Mouse (Mus musculus): Measurements from ENCODE around the gene Lhfpl4. TPM values are rescaled to one million over a fixed set of nuclear protein-coding genes. Genes with fewer than 3 reads are reported as not detected.

The Lhfpl4 gene
- polyA plus RNA-seq, 1 experiment from 2014 or later = 0.70 TPM

DNA sequence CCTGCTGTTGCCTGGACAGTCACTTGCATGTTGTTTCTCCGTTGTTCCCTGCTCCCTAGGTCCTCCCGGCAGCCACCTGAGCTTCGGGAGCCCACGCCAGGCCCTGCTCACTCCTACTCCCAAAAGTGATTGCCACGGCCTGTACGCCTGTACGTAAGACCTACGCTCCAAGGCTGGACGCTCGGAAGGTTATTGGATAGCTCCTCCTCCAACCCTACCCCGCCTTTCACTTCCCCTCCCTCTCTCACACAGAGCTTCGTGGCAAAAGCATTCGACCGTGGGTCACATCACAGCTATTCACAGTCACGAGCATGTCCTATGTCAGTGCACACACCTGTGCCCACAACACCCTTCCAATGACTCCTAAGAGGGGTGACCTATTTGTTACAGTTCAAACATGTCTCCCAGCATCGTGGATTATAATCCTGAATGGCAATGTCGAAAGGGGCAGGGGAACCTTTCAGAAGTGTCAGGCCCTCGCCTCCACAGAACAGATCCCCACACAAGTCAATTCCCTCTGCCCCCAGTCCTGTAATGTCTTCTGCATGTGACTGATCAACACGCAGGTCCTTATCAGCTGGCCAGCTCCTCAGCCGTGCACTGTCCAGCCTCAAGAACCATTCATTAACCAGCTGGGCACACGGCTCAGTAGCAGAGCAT lies 10.2 kb downstream of the Lhfpl4 start:
- no peak overlapping the region for H3K27ac ChIP-seq
- H3K9ac ChIP-seq = no peak overlapping the region
- H3K4me1 ChIP-seq = no peaks in the 10 kb centered on the region
- H3K27me3 ChIP-seq (replicated peaks) = no peaks in the 10 kb centered on the region
- H3K4me3 ChIP-seq = no peak overlapping the region
- H3K36me3 ChIP-seq = no peaks in the 10 kb centered on the region
- H3K9me3 ChIP-seq (replicated peaks) = no peaks in the 10 kb centered on the region
- WGBS (ENCODE audit: insufficient replicate concordance) = 65% methylated on average over 21 of the region's 21 CpGs
- no peak for ATAC-seq
- no peak overlapping the region for H3K4me2 ChIP-seq

DNA sequence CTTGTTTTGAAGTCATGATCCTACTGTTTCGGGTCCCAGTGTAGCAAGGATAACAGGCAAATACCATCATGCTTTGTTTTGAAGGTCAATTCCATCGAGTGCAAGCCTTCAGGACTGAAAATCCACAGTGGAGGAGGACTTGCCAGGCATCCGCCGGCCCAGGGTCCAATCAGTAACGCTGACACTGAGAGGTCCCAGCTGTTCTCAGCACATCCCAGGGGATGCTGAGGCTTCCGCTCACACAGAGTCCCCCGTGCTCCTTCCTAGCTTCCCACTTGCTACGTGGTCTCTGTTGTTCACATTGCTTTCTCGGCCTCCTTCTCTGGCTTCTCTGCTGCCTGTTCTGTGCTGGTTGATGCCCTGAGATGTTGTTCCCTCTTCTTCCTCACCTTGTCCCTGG lies 11.0 kb downstream of the Lhfpl4 start:
- Histone ChIP-seq H3K36me3 (no peaks in the 10 kb centered on the region), H3K9me3 (replicated peaks) (no peaks in the 10 kb centered on the region), H3K4me1 (no peaks in the 10 kb centered on the region), H3K4me3 (no peak overlapping the region), H3K27me3 (replicated peaks) (no peaks in the 10 kb centered on the region; the same call in 1 of the 2 replicates), H3K4me2 (no peak overlapping the region), H3K9ac (no peak overlapping the region), H3K27ac (no peak overlapping the region)
- no peak for ATAC-seq
- 58% methylated on average over 9 of the region's 9 CpGs for WGBS (ENCODE audit: insufficient replicate concordance)

DNA sequence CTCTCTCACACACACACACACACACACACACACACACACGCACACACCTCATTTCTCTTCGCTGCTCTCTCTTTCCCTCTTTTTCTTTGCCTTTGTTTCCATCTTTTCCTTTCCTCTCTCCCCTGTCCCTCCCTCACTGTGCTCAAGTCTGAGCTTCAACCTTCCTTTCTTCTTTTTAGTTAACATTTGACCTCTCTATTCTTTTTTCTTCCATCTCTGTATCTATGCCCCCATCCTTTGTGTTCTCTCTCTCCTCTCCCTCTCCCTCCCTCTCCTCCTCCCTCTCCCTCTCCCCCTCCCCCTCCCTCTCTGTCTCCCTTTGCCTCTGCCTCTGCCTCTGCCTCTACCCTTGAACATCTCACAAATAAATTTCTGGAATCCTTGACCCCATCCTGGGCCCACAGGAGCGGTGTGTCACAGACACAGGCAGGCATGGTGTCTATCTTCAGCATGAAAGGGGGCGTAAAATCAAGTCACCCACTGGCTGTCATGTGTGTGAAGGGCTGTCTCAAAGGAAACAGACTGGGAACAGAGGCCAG lies 15.9 kb downstream of the Lhfpl4 start:
- Histone ChIP-seq H3K4me1 (no peaks in the 10 kb centered on the region), H3K4me2 (no peak overlapping the region), H3K9ac (no peak overlapping the region), H3K9me3 (replicated peaks) (no peaks in the 10 kb centered on the region), H3K4me3 (no peak overlapping the region), H3K36me3 (no peaks in the 10 kb centered on the region), H3K27ac (no peak overlapping the region), H3K27me3 (replicated peaks) (peaks cover 4% of the 10 kb centered on the region; the same call in 1 of the 2 replicates)
- WGBS (ENCODE audit: insufficient replicate concordance) = 35% methylated on average over 4 of the region's 4 CpGs
- ATAC-seq = no peak

DNA sequence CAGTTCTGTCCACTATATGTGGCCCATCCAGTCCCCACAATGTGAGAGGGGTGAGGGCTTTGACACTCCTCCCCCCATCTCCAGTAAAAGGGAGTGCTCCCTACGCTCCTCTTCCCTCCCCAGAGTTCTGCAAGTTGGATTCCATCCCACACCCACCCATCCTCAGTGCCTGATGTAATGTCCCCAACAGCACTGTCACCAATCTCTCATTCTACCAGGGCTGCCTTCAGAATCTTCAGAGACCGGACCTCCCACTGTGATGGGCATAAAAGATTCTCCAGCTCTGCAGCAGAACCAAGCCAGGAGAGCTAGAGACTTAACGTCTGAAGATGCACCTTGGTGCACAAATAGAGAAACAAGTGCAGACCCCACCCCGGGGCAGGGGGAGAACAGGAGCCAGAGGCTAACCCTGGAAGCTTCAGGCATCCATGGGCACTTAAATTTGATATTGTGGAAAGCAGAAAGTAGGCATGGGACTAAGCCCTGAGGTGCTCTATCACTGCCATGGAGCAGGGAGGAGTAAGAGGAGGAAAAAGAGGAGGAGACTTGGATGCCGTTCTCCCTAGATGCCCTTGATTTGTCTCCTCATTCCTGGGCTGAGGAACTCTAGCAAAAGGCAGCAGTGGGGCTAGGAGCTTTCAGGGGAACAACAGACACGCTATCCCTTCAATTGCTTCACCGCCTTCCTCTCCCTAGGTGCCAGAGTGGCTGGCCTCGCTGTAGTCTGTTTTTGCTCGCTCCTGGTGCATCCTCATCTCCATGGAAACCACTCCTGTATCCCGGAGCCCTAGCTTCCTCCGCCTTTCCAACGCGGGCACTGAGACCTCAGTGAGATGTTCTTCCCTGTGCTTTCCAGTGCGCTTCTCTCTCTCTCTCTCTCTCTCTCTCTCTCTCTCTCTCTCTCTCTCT lies 16.6 kb downstream of the Lhfpl4 start:
- Histone ChIP-seq H3K9ac (no peak overlapping the region), H3K9me3 (replicated peaks) (no peaks in the 10 kb centered on the region), H3K4me2 (no peak overlapping the region), H3K27ac (no peak overlapping the region), H3K4me1 (no peaks in the 10 kb centered on the region), H3K4me3 (no peak overlapping the region), H3K36me3 (no peaks in the 10 kb centered on the region), H3K27me3 (replicated peaks) (peaks cover 4% of the 10 kb centered on the region; the same call in 1 of the 2 replicates)
- WGBS (ENCODE audit: insufficient replicate concordance) = 23% methylated on average over 14 of the region's 14 CpGs
- ATAC-seq = no peak

DNA sequence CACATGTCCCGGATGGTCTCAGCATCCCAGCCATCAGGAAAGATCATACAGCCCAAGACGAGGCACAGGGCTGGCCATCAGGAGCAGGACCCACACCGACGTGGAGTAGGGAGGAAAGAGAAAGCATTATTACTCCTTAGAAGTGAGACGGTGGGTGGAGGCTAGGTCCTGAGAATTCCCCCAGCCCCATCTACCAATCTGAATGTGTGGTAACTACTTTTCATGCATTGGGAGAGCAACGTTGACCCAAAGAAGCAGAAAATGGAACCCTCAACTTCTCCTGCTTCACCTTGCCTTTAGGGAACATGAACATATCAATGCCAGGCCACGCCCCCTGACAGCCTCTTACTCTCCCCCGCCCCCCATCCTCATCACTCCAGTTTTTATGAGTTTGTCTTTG lies 18.6 kb downstream of the Lhfpl4 start:
- Histone ChIP-seq H3K27ac (no peak overlapping the region), H3K27me3 (replicated peaks) (peaks cover 10% of the 10 kb centered on the region; the same call in 1 of the 2 replicates), H3K36me3 (no peaks in the 10 kb centered on the region), H3K4me1 (no peaks in the 10 kb centered on the region), H3K4me2 (no peak overlapping the region), H3K9me3 (replicated peaks) (no peaks in the 10 kb centered on the region), H3K9ac (no peak overlapping the region), H3K4me3 (no peak overlapping the region)
- ATAC-seq = no peak
- 75% methylated on average over 8 of the region's 8 CpGs for WGBS (ENCODE audit: insufficient replicate concordance)

DNA sequence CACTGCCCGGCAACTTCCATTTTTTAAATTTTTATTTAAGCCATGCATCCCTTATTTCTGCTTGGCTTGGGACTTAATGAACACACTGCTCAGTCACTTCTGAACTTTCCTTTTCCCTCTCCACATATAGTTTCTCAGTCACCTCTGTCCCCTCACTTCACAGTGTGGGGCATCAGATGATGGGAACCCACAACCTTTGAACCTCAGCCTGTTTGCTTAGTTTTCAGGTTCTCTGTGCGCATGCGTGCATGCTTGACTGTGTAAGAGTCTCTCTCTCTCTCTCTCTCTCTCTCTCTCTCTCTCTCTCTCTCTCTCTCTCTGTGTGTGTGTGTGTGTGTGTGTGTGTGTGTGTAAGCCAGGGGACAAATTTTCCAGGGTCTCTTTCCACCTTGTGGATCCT lies 19.7 kb downstream of the Lhfpl4 start:
- Histone ChIP-seq H3K36me3 (no peaks in the 10 kb centered on the region), H3K9me3 (replicated peaks) (no peaks in the 10 kb centered on the region), H3K4me2 (no peak overlapping the region), H3K4me1 (no peaks in the 10 kb centered on the region), H3K9ac (no peak overlapping the region), H3K27me3 (replicated peaks) (peaks cover 12% of the 10 kb centered on the region; the same call in 1 of the 2 replicates), H3K4me3 (no peak overlapping the region), H3K27ac (no peak overlapping the region)
- no peak for ATAC-seq
- whole genome bisulfite sequencing (ENCODE audit: insufficient replicate concordance) = 80% methylated on average over 3 of the region's 3 CpGs

DNA sequence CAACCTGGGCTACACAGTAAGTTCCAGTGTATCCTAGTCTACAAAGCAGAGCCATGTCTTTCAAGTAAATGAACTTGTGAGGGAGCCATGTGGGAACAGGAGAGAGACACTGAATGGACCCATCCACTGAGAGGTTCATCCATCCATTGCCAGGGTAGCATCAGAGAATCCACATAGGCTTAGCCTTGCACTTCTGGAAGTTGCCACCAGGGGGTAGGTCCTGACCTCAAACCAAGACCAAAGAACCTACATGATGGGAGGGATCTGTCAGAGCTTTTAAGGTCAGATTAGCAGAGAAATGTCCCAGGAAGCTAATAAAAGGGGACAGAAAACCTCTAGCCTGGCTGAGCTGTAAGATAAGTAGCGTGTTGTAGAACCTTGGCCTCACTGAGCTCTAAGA lies 22.6 kb downstream of the Lhfpl4 start:
- no peak overlapping the region for H3K27ac ChIP-seq
- H3K4me3 ChIP-seq = no peak overlapping the region
- no peaks in the 10 kb centered on the region for H3K9me3 ChIP-seq (replicated peaks)
- H3K27me3 ChIP-seq (replicated peaks) = 0 out of 2 replicates have a peak, but pooled peaks cover 7% of the 10 kb centered on the region
- H3K9ac ChIP-seq = no peak overlapping the region
- 40% methylated on average over 1 of the region's 1 CpGs for WGBS (ENCODE audit: insufficient replicate concordance)
- H3K4me1 ChIP-seq = no peaks in the 10 kb centered on the region
- no peak overlapping the region for H3K4me2 ChIP-seq
- H3K36me3 ChIP-seq = no peaks in the 10 kb centered on the region
- no peak for ATAC-seq

DNA sequence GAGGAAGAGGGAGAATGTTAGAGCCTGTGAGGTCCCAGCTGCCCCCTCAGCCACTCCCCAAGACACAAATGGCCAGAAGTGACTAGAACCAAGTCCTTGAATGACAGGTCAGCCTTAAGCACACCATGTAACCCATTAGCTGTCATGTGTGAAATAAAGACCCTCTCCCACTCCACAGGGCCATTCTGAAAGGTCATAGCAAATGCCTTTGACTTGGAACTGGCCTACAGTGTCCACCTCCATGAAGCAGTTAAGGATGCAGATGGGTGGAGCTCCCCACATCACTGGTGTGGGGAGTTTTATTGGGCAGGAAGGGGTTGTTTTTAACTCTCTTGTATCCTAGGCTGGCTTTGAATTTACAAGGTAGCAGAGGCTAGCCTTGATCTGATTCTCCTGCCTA lies 23.2 kb downstream of the Lhfpl4 start:
- Histone ChIP-seq H3K27me3 (replicated peaks) (0 out of 2 replicates have a peak, but pooled peaks cover 7% of the 10 kb centered on the region), H3K4me3 (no peak overlapping the region), H3K27ac (no peak overlapping the region), H3K36me3 (no peaks in the 10 kb centered on the region), H3K9me3 (replicated peaks) (no peaks in the 10 kb centered on the region), H3K4me2 (no peak overlapping the region), H3K9ac (no peak overlapping the region), H3K4me1 (no peaks in the 10 kb centered on the region)
- no peak for ATAC-seq

DNA sequence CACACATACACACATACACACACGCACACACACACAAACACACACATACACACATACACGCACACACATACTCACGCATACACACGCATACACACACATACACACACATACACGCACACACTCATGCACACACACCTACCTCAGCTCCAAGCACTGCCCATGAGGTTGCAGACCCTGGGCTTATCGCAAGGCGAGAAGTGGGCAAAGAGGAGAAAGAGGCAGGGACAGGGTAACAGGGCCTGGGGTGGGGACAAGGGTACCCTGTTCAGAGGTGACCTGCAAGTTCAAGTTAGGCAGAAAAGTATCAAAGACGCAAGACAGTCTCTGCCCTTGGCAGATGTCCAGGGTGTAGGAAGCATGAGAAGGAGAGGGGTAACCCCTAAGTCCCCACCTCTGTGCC lies 24.5 kb downstream of the Lhfpl4 start:
- Histone ChIP-seq H3K27ac (no peak overlapping the region), H3K27me3 (replicated peaks) (0 out of 2 replicates have a peak, but pooled peaks cover 7% of the 10 kb centered on the region), H3K4me1 (no peaks in the 10 kb centered on the region), H3K36me3 (no peaks in the 10 kb centered on the region), H3K9ac (no peak overlapping the region), H3K4me2 (no peak overlapping the region), H3K9me3 (replicated peaks) (no peaks in the 10 kb centered on the region), H3K4me3 (no peak overlapping the region)
- WGBS (ENCODE audit: insufficient replicate concordance) = 86% methylated on average over 8 of the region's 8 CpGs
- ATAC-seq = no peak

DNA sequence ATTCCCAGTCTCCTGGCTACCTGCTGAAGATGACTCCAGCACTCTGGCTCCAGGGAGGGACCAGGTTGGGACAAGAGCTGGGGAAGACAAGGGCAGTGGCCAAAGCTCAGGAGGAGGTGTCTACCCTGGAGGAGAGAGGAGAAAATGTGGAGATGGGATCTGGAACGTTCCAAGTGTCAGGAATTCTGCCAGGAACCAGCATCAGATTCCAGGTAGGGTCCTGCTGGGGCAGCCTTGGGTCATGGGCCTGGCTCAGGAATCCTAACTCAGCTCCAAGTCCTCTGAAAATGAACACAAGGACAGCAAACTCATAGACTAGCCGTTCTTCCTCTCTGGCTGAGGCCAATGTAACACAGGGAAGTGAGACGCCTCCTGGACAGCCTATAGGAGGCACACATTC lies 25.3 kb downstream of the Lhfpl4 start:
- ATAC-seq = no peak
- H3K9ac ChIP-seq = no peak overlapping the region
- no peaks in the 10 kb centered on the region for H3K4me1 ChIP-seq
- no peaks in the 10 kb centered on the region for H3K9me3 ChIP-seq (replicated peaks)
- H3K4me3 ChIP-seq = no peak overlapping the region
- 47% methylated on average over 3 of the region's 3 CpGs for WGBS (ENCODE audit: insufficient replicate concordance)
- no peaks in the 10 kb centered on the region for H3K36me3 ChIP-seq
- no peak overlapping the region for H3K27ac ChIP-seq
- no peak overlapping the region for H3K4me2 ChIP-seq
- H3K27me3 ChIP-seq (replicated peaks) = 0 out of 2 replicates have a peak, but pooled peaks cover 7% of the 10 kb centered on the region

DNA sequence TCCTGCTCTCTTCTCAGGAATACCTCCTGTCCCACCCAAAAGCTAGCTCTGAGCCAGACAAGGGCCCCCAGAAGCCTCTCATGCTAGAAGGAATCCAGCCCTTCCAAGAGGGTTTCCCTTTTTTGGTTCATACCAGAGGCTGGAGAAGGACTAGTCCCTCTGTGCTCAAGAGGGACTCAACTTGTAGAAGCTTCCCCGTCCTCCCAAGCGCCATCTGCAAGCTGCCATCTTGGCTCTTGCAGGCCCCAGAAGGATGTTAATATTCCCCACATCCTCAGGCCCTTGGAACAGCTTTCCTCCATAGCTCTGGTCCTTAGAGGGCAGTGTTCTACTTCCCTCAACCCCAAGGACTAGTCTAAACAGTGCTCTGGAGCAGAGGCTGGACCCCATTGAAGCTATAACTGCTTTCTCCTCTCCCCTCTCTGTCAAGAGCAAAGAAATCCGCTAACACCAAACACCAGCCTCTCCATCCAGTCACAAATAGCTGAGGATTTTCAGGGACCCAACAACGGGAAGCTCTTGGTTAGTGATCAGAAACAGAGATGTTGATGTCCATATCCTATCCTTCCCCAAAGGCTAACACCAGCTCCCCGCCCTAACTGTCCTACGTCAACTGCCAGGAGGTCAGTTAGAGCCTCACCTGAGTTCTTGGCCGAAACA lies 26.7 kb downstream of the Lhfpl4 start:
- Histone ChIP-seq H3K4me1 (no peaks in the 10 kb centered on the region), H3K27me3 (replicated peaks) (0 out of 2 replicates have a peak, but pooled peaks cover 7% of the 10 kb centered on the region), H3K4me3 (no peak overlapping the region), H3K36me3 (no peaks in the 10 kb centered on the region), H3K27ac (no peak overlapping the region), H3K4me2 (no peak overlapping the region), H3K9me3 (replicated peaks) (no peaks in the 10 kb centered on the region), H3K9ac (no peak overlapping the region)
- ATAC-seq = no peak
- 70% methylated on average over 7 of the region's 7 CpGs for WGBS (ENCODE audit: insufficient replicate concordance)
